Mouse (Mus musculus) c-Kit-positive CD71-negative TER-119-negative erythroid progenitor cells, embryonic 14.5 days (primary cell): ENCODE data around the gene Lrrc7.

Source experiments
- DNase-seq: peaks from one replicate; pipeline ENCODE4 v3.0.0-alpha.2; 2013; ENCODE audit warnings: low read depth

Gene Lrrc7

GRCm38 (mm10) chr3:158561987-158562360 is at the start of gene Lrrc7:
Gene Lrrc7, minus strand, starts transcription at chr3:158562221.
- no peak for DNase-seq

GRCm38 (mm10) chr3:158607065-158607464 is 45.0 kb upstream of the Lrrc7 start:
- no peak for DNase-seq

- DNase-seq = no peak
Observed at GRCm38 (mm10) chr3:158605274-158605673, 43.3 kb upstream of the Lrrc7 start.

DNA sequence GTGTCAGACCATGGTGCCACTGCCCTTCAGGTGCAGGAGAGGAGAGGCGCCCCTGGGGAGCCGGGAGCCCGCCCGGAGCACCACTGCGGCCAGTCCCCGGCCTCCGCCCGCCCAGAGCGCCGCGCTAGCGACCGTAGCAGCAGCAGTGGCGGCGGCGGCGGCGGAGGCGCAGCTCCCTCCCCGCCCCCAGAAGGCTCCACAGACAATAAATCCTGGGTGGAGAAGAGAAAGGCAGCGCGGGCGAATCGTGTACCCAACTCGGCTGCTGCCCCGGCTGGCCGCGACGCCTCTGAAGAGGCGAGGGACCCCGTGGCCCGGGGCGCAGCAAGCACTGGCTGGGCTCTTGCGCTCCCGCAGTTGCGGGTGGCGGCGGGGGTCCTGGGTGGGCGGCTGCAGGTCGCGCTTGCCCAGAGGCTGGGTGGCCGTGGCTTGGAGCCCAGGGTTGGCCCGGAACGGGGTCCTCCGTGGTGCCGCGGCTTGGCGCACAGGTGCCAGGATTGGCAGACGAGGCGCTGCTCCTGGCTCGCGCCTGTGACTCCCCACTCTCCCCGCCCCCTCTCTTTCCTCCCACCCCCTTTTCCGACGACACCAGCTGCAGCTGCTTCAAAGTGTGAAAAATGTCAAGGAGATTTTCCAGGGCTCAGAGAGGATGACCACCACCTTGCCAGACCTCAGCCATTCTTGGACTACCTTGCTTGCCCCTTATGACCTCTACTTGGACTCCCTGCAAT is 600 bp downstream of the Lrrc7 start:
- DNase-seq = no peak

GRCm38 (mm10) chr3:158560891-158561255 is 1.1 kb downstream of the Lrrc7 start:
- no peak for DNase-seq

DNA sequence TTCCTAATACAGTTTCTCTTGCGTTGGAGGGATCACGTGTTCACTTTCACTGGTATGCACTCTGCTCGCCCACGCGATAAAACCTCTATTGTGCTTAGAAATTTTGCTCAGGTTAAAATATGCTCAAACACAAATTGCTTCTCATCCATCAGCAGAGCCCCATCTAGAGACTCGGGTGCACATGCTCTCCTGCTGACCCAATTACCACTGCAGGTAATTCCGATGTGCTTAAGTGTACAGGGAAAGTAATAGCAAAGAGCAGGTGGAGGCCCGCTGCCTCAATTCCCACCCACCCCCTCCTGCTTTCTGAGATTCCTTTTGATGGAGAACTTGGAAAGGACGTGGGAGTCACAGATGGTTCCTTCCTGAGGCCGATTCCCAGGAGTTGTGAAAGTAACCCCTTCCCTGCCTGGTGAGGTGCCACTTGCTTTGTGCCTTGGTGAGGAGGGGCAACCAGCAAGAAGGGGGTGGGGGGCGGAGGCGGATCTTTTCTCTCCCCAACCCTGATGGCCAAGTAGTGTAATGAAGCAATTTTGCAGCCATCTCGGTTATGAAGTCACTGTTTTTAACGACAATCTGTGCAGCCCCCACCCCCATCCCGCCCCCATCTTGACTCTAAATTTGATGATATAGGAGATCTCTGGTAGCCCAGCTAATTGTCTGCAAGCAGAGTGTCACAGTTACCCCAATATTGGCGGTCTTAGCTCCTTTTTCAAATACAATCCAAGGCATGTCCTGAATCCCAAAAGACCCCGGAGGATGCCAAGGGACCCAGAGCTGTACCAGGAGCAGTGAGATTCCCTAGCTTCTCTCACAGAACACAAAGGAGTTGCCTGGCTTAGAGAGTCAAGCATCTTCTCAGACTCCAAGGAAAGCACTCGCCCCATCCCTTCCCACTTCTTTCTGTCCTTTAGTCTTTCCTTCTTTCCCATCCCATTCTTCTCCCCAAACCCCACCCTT is 2.0 kb downstream of the Lrrc7 start:
- no peak for DNase-seq

DNA sequence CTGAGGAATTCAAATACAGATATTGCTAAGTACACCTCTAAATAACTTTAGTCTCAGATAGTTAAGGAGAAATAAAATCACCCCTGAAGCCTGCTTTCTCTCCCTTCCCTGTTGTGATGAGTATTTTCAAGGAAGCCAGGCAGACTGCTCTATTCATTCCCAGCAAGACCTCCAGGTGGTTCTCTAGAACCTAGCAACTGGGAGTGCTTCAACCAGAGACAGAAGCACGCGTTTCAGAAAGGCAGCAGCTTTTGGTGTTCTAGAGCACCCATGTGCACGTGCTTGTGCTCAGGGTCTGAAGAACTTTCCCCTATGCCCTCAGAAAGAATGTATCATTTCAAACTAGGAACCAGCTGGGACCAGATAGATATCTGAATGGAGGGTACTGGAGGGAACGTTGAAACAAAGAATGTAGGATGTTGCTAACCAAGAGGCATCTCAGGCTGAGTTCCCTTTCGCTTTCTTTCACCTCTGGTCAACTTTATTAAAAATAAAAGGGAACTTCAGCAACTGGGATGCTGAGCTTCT is 2.8 kb downstream of the Lrrc7 start:
- no peak for DNase-seq

DNA sequence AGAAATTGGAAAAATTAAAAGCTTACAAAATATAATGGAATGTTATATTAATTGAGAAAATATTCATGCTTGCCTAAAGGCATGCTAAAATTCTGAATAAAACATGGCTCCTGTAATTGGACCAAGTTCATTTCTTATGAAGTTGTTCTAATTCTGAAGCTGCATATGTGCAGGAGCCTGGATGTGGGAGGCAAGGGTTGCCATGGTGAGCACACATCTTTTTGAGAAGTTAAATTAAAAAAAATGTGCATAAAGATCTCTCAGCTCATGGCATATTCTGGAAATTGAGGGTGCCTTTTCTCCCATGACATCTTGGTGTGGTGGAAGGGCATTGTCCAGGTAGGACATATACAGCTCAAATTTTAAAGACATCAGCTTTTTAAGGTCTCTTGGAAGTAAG is 3.4 kb downstream of the Lrrc7 start:
- no peak for DNase-seq

GRCm38 (mm10) chr3:158554280-158554679 is 7.7 kb downstream of the Lrrc7 start:
- DNase-seq = no peak

DNA sequence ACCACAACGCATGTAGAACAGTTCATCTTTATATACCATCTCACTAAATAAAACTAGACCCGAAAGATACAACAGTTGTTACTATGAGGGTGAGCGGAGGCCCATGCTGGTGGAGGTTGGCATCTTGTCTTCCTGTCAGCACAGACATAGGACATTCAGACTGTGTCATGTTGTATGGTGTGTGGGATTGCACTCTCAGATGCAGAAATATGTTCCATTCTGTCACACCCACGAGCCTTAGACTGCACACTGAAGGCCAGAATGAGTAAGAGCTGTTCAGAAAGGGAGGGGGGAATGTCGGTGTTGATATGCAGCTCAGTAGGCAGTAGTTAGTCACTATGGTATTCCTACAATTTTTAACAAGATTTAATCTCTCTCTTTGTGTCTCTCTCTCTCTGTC is 9.9 kb downstream of the Lrrc7 start:
- no peak for DNase-seq

- DNase-seq = no peak
Observed at GRCm38 (mm10) chr3:158543481-158543880, 18.5 kb downstream of the Lrrc7 start.

DNA sequence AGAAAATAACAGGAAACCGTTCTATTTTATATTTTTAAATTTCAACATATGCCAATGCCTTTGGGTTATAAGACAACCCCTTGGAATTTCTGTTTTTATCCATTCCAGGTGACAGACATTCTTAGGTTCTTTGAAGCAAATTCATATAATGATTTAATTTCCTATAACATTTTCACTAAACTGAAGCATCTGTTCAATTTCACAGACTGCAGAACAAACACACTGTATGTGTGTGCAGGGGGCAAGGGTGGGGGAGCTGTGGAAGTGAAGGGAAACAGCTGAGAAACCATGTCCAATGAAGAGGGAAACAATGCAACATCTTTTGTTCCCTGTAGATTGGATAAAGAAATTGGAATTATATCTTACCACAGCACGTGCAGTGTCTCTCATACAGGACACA is 29.2 kb downstream of the Lrrc7 start:
- no peak for DNase-seq

DNA sequence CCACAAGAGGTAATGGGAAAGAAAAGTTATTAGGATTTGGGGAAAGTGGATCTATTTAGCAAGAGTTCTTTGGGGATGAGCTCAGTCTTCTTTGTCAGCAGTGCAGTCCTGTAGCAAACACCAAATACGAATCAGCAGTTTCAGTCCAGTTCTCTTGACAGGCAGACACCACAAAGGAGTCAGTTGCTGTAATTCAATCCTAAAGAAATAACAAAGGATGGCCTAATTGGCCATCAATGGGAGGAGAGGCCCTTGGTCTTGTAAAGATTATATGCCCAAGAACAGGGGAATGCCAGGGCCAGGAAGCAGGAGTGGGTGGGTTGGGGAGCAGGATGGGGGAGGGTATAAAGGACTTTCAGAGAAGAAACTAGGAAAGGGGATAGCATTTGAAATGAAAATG is 33.5 kb downstream of the Lrrc7 start:
- no peak for DNase-seq

GRCm38 (mm10) chr3:158493730-158494129 is 68.3 kb downstream of the Lrrc7 start:
- DNase-seq = no peak

DNA sequence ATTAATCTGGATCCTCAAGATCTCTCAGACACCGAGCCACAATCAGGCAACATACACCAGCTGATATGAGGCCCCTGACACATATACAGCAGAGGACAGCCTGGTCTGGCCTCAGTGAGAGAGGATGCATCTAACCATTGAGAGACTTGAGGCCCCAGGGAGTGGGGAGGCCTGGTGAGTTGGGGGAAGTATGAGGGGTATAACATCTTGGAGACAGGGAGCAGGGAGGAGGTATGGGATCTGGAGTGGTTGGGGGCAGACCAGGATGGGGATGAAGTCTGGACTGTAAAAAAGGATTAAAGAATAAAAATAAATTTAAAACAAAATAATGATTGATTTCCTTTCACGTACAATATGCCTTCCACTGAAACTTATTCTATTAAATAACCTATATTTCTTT is 82.3 kb downstream of the Lrrc7 start:
- no peak for DNase-seq

GRCm38 (mm10) chr3:158400600-158400999 is 161.4 kb downstream of the Lrrc7 start:
- DNase-seq = no peak

- no peak for DNase-seq
Observed at GRCm38 (mm10) chr3:158391534-158391933, 170.5 kb downstream of the Lrrc7 start.

- DNase-seq = no peak
Observed at GRCm38 (mm10) chr3:158388076-158388454, 174.0 kb downstream of the Lrrc7 start.

DNA sequence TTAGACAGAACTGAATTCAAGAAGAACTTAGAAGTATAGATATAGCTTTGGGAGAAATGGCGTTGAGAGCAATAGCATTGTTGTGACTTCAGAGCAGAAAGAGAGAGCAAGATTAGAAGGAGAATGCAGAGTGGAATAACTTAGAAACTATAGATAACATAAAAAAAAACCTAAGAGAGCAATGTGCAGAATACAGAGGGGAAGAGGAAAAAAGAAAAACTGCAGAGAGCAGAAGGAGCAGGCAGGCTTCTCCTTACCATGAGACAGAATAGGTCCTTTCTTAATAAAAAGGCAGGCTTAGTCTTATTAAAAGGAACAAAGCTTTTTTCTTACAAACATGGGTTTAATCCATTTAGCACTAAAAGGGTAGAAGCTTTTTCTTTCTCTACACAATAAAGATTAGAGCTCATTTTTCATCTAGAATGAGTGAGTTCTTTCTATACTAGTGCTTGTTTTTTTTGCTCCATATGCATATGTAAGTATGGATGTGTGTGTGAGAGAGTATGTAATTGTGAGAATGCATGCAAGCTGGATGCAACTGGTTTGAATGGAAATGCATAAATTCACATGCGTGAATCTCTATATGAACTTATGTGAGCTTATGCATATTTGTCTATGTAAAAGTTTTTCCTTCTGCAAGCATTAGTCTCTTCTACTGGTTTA is 174.5 kb downstream of the Lrrc7 start:
- DNase-seq = no peak

- no peak for DNase-seq
Observed at GRCm38 (mm10) chr3:158386848-158387247, 175.2 kb downstream of the Lrrc7 start.

DNA sequence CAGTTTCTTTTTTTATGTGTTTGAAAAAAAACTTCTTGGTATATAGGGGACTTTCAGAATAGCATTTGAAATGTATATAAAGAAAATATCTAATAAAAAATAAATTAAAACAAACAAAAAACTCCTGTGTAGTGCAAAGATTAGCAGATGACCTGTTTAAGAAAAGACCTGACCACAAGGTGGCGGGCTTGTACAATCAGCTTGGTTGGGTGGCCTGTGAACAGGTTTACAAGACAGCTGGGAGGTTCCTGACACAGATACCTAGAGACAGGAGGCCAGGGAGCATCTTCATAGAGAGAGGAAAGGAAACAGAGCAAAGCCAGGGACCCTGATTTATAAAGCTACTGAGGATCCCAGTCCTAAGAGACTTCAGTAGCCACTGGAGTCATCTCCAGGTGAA is 186.1 kb downstream of the Lrrc7 start:
- DNase-seq = peak; percentile 8

DNA sequence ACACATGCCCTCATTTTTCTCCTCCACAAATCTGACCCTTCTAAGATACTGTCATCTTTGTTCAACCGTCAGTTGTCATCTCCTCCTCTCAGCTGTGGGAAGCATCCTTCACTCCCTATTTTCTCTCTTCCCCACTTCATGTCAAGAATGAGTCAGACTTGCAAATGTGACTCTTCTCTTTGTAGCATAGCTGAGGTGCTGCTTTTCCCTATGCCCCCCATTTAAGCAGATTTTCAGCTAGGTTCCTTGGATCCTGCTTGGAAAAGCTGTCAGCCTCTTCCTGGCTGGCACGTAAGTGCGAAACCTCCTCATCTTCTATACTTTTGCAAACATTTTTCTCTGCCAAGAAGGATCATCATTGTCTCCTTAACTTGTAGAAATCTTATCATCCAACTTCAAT is 192.9 kb downstream of the Lrrc7 start:
- no peak for DNase-seq

DNA sequence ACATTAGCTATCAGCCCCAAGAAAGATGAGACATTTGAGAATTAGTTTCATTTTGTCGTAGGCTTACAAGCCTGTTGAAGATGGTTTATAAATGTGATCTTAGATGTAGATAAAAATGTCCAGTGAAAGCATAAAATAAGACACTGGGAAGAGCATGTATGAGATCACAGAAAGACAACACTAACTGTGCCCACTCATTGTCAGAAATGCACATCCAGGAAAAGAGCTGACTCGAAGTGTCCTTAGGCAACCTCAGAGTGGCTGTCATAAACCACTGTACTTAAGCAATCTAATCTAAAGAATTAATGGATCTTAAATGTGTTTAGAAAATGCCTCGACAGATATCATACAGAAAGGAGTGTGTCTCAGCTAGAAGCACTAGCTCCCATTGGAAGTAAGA is 196.2 kb downstream of the Lrrc7 start:
- no peak for DNase-seq
